Mouse (Mus musculus) mouse embryonic stem cell (cell line): ENCODE results near the gene G3bp1.

Experiments
- in situ Hi-C, 2 experiments: fragments of 300-500 bp; cut with MboI; formaldehyde crosslinking; loops; 1 replicate in 1 of 2; 3 replicates in 1 of 2; pipeline ENCODE4 v1.14.3; 2019 to 2020; ENCODE audit warnings: low sequenced_read_pairs in 2 of 2, low pct_unique_long_range_greater_than_20kb in 1 of 2, mixed read lengths in 1 of 2; ENCODE audit not compliant: unreplicated experiment in 1 of 2

G3bp1 gene

DNA sequence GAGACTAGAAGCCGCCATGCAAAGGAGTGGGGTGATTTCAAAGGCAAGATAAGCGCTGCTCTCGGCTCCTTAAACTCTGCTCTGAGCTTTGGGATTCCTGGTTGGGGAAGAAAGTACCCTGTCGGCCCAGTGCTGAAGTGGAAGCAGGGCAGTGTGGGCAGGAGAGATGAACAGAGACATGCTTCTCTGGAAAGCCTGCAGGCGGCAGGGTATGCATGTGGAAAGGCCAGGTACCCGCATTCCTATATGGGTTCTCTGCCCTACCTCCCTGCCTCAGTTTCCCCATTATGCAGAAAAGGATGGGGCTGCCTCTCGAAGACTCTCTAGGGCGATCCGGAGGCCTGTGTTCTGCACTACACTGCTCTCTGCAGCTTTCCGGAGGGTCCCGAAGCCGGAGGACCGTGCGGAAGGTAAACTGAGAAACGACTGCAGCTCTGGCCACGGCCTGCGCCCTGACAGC, 8.9 kb upstream of the G3bp1 start:
- in situ Hi-C loops, result no loop called here

DNA sequence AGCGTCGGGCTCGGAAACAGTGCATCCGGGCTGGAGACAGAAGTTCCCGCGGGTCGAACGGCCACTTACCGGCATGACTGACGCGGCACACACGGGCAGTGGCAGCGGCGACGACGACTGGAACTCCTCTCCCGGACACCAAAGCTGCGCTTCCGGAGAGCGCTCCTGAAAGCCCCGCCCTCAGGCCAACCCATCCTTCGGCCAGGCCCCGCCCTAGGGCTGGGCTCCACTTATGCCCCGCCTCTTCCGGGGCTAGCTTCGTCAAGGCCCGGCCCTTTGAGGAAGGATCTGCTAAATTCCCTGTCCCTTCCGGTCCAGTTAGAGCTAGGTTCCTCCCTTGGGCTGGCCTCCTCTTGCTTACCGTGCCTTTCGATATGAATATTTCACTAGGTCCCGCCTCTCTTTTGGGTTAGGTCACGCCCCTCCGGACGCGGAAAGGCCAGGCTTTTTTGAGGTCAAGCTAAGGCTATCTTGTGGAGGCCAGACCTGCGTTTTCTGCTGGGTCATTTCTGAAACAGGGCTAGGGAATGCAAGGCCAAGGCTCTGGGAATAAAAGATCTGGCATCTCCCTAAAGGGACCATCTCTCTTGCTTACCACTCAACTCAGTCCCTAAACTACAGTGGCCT, 8.4 kb upstream of the G3bp1 start, which contains the start of gene Atox1:
Atox1 (minus strand) TSS at position 221 of the 627 bp plus-strand sequence.
- in situ Hi-C loops, result no loop called here

- in situ Hi-C loops, result no loop called here
These were observed 7.3 kb upstream of the G3bp1 start for GRCm38 (mm10) chr11:55462149-55462548.

GRCm38 (mm10) chr11:55464707-55465106, 4.8 kb upstream of the G3bp1 start:
- in situ Hi-C loops, result no loop called here

GRCm38 (mm10) chr11:55465177-55465576, 4.3 kb upstream of the G3bp1 start:
- in situ Hi-C loops, result no loop called here

- in situ Hi-C loops, result no loop called here
These were observed 1.5 kb upstream of the G3bp1 start for GRCm38 (mm10) chr11:55468012-55468411.

DNA sequence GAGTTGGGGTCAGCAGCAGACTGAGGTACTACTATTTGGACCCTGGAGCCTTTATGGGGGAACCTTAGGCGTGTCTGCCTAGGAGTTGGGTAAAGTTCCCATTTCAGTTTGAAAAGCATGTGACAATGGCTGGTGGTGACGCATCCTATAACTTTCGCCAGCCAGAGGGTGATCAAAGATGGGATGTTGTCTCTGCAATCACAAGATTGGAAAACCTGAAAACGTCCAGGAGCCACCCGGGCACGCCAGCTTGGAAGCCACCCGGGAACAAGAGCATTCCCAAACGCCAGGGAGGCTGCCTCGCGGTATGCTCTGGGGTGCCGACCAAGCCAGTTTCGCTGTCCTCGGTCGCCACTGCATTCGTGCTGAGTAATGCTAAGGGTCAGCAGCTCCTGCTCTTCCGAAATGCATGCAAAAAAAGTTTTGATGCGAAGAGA, 856 bp upstream of the G3bp1 start:
- in situ Hi-C loops, result no loop called here

DNA sequence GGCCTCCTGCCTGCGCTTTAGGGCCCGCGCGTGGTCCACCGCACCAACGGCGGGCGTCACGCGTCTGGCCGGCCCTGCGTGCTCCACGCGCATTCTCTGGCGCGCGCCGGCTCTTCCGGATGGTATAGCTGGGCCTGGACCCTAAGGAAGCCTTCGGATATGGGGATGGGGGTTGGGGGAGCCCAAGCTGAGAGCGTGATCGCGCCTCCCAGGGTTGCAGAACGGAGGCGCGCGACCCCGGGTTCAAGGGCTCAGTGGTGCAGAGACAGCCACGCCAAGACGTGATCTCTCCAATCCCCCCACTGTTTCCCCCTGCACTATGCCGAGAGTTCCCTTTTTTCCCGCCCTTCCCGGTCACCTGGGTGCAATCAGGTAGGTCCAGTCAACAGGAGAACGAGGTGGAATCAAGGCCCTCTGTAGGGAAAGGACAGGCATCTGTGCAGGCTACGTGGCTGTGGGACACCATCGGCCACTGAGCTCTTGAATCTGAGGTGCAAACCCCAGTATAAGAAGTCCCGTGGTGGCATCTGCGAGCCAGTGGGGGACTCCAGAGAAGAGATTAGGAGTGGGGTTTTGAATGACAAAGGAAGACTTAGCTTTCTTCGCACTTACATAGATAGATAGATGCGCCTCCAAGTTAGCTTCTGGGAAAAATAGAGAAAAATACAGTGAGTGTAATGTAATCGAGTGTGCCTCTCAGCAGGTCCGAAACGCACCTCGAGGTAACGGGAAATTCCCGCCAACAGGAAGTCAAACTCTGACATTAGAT, 622 bp downstream of the G3bp1 start:
- in situ Hi-C loops, result no loop called here

GRCm38 (mm10) chr11:55470761-55471160, 1.3 kb downstream of the G3bp1 start:
- in situ Hi-C loops, result no loop called here

DNA sequence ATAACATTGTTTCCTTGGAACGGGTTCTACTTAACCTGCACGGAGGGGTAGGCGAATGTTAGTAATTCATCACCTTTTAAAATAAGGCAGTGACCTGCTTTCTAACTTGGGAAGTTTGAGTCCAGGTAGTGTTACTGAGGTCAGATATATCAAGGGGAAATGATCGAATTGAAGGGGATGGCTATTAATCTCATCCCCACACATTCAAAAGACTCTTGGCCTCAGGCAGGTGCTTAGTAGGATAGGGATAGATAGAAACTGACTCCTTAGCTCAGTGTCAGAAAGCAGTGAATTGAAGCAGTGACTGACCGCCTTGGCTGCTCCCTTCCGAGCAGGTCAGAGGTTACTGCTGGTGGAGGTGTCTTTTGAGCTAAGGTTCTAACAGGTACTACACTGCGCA, 2.0 kb downstream of the G3bp1 start:
- in situ Hi-C loops, result no loop called here

DNA sequence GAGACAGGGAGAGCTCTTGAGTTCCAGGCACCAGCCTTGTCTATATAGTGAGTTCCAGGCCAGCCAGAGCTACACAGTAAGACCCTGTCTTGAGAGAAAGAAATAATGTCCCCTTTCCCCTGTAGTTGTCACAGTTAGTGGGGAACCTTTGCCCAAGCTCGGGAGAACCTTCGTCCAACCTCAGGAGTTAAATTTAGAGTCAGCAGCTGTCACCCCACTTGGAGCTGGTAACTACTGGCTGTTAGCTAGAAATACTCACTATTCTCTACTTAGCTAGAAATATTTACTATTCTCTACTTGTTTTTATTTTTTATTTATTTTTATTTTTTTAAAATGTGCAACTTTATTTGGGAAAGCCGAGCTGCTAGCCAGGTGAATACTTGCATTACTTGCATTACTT, 3.7 kb downstream of the G3bp1 start:
- in situ Hi-C loops, result no loop called here

- in situ Hi-C loops, result no loop called here
These were observed 16.0 kb downstream of the G3bp1 start for GRCm38 (mm10) chr11:55485443-55485842.

DNA sequence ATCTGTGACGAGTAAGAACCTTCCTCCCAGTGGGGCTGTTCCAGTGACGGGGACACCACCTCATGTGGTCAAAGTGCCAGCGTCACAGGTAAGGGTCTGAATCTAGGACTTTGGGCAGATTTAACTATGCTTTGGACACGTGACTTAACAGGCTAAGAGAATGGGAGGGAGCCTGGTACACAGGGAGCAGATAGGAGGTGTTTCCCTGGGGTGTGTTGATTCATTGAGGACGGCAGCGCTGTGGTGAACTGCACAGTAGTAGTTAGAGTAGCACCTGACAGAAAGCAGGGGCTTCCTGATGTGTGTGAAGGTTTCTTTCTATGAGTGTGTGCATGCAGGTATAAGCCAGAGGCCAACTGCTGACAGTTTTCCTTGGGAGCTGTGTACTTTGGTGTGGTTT, 26.7 kb downstream of the G3bp1 start:
- in situ Hi-C loops, result no loop called here

GRCm38 (mm10) chr11:55497885-55498284, 28.4 kb downstream of the G3bp1 start:
- in situ Hi-C loops, result no loop called here

DNA sequence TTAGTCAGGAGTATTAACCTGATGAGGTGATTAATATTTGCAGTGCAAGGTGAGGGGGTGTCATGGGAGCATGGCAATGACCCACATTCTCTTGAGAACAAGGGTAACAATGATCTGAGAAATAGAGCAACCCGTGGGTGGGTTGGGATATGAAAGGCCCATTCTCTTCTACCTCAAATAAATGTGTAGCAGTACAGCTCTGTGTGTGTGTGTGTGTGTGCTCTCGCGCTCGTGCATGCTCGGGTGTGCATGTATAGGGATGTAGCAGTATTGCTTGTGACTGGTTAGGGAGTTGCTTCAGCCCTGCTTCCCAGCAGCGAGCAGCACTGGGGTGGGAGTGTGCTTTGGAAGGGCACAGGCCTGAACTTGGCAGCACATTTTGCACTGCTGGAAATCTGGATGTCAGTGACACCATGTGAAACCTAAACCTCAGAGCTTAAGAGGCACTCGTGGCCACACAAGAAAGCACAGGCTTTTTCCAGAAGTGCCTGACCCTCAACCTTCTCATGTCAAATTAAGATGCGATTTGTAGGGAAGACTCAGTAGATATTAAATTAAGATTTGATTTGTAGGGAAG, 32.6 kb downstream of the G3bp1 start:
- in situ Hi-C loops, result no loop called here

DNA sequence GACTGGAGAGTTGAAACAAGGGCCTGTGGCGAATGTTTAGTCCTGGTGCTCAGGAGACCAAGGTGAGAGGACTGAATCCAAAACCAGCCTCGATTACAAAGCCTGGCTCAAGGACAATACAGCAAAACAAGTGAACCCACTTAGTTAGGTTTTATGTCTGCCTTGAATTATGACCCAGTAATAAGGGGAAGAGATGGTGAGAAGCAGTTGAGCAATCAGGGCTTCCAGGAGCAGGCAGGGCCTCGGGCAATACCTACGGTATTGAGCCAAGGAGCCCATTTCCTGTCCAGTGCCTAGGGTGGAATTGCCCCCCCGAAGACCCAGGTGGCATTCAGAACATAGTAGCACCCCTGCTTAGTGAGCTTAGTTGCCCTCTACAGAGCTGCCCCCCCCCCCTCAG, 33.4 kb downstream of the G3bp1 start:
- in situ Hi-C loops, result no loop called here

GRCm38 (mm10) chr11:55505485-55505884, 36.0 kb downstream of the G3bp1 start:
- in situ Hi-C loops, result no loop called here

GRCm38 (mm10) chr11:55511374-55511773, 41.9 kb downstream of the G3bp1 start:
- in situ Hi-C loops, result no loop called here

GRCm38 (mm10) chr11:55517666-55518065, 48.2 kb downstream of the G3bp1 start:
- in situ Hi-C loops, result no loop called here
